Mouse (Mus musculus) brain, embryonic 18.5 days (tissue): Measurements from ENCODE around the gene Radil.

Experiments used
- DNase-seq: peaks from one replicate; pipeline ENCODE4 v3.0.0-alpha.2; 2012; ENCODE audit warnings: low read depth, low spot score

Gene Radil

GRCm38 (mm10) chr5:142545014-142545795, 5.7 kb downstream of the Radil start:
- no peak for DNase-seq

- DNase-seq, result no peak
Observed at GRCm38 (mm10) chr5:142537286-142537685, 13.6 kb downstream of the Radil start.

DNA sequence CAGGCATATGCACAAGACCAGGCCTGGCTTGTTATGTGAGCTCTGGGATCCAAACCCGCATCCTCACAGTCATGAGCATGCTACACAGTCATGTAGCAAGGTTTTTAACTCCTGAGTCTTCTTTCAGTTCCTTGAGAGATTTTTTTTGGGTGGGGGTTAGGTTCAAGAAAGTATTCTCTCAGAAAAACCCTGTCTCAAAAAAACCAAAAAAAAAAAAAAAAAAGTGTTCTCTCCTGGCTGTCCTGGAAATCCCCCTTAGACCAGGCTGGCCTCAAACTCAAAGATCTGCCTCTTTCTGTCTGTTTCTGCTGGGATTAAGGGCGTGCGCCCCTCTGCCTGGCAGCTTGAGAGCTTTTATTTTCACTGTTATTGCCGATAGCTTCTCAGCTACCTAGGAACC, 15.5 kb downstream of the Radil start:
- DNase-seq, result no peak

- no peak for DNase-seq
Observed at GRCm38 (mm10) chr5:142529915-142530314, 21.0 kb downstream of the Radil start, which contains the start of gene Papolb. Papolb (minus strand) TSS chr5:142530076.

DNA sequence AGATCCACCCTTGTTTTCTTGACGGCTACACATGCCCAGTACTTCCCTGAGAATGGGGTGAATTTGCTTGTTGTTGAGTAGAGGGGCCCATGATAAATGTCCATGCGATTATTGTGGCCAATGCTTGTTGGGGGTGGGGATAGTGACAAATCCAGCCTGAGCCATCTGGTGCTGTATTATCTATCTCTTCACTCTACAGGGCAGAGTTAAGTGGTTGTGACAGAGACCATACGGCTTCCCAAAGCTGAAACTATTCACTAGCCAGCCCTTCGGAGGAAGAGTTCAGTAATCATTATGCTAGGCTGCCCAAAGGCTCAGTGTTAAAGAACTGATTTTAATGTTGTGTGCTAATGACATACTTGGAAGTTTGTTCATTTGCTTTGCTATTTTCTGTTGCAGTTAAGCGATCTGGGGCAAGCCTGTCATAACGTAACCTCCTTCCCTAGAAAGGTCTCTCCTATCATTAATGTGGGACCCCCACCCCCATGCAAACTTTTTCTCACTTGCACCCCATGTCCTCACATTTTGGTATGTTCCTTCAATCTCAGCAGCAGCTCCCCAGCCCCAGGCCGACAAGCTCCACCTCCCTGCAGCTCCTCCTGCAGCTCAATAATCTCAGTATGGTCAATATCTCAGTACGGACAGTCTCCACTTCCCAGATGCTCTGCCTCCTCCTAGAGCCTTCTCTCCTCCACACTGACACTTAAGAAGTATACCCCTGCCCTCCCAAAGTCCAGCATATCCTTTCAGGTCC, 26.0 kb downstream of the Radil start:
- no peak for DNase-seq

GRCm38 (mm10) chr5:142521195-142521866, 29.6 kb downstream of the Radil start:
- no peak for DNase-seq

GRCm38 (mm10) chr5:142520360-142520759, 30.5 kb downstream of the Radil start:
- DNase-seq, result no peak

- DNase-seq, result no peak
Observed at GRCm38 (mm10) chr5:142518973-142519372, 31.9 kb downstream of the Radil start.

- no peak for DNase-seq
Observed at GRCm38 (mm10) chr5:142512112-142512511, 38.8 kb downstream of the Radil start.

GRCm38 (mm10) chr5:142510061-142510414, 40.9 kb downstream of the Radil start:
- no peak for DNase-seq

GRCm38 (mm10) chr5:142509141-142510060, 41.5 kb downstream of the Radil start:
- DNase-seq, result no peak

DNA sequence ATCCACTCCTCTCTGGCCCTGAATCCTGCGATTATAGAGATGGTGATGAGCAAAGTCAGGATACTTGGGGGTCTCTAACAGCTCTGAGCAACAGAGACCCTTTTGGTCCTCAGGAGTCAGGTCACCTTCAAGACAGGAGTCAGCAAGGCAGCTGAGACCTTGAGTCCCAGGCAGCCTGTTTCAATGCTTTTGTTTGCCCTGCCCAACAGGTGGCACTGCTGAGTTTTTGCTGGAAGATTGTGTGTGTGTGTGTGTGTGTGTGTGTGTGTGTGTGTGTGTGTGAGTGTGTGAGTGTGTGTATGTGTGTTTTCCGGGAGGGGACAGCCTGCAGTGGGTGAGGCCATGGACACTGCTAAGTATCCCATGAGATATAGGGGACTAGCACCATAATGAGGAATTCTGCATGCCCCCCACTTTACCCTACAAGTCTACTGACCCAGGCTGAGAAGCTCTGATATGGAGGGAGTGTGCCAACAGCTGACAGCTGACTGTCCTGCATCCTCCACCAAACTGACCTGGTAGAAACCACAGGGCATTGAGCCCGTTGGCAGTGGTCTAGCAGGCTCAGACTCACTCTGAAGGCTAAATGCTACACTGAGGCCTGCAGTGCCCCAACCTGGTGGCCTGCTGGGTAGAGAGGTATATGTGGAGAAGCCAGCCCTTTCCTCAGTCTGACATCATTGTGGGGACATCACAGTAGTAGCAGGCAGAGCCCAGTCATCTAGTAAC, 45.0 kb downstream of the Radil start:
- DNase-seq, result no peak

DNA sequence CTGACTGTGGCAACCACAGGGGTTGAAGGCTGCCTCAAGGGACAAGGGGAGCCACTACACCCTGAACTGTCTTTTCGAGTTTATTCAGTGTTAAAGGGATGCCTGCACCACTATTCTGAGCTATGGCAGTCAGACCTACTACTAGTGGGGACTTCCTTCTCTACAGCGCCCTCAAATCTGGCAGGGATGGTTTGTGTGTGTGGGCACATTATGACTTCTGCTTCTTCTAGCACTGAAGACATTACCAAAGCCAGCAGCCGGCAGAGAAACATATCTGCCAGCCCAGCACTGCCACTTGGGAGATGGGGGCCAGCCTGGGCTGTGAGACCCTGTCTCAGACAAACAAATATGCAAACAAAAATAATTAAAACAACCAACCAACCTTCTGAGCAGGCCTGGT, 46.7 kb downstream of the Radil start:
- DNase-seq, result no peak

- DNase-seq, result peak; percentile 74
Observed at GRCm38 (mm10) chr5:142502414-142502813, 48.5 kb downstream of the Radil start.

GRCm38 (mm10) chr5:142500918-142501317, 50.0 kb downstream of the Radil start:
- no peak for DNase-seq

DNA sequence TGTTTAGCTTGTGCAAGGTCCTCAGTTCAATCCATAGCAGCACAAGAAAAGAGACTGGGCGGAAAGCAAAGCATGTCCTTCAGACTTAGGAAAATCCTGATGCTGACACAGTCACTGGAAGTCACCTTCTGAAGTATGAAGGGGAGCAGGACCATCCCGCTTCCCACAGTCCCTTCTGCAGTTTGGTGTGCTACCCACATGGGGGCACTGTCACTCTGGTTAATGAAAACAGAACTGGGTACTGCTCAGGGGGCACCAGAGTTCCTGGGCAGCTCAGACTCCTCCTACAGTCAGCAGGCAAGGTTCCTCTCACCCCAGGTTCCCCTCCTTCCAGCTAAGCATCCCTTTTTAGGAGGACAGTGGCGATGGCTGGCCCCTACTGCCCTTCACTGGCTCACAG, 51.9 kb downstream of the Radil start:
- no peak for DNase-seq

DNA sequence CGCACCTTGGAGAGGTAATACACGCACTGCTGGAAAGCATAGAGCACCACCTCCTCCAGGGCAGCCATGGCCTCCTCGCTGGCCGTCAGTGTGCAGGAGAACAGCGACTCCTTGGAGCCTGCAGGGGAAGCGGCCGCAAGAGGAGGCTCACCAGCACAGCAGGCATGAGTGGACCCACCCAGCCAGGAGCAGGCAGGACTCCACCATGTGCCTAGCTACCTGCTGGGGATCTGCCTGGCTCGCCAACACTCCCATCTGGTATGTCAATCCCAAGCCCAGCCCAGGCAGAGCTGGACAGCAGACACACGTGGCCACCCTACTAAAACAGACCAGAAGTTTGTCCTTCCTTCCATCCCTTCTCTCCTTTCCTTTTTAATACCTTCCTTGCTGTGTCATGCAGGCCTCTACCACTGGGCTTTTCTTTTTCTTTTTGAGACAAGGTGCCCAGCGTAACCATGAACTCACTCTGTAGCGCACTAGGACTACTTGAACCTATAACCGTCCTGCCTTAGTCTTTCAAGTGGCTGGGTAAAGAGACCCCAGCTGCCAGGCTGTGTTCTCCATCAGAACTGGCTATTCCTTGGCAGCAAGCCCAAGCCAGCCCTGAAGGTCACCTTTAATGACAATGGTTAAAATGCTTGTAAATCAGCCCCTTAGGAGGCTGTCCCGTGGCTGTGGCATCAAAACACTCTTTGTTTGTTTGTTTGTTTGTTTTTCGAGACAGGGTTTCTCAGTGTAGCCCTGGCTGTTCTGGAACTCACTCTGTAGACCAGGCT, 55.4 kb downstream of the Radil start:
- DNase-seq, result no peak

DNA sequence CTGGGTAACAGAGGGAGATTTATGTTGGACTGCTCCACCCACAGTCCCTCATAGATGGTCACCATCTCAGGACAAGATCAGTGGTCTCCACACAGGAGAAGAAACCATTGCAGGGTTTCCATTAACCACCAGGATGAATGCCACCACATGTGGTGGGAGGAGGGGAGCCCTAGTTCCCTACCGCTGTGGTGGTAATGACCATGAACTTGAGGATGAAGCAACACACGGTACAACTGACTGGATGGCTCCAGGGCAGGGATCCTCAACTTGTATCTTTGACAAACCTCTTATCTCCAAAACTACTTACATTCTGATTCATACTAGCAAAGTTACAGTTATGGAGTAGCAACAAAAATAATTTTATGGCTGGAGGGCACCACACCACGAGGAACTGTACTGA, 57.6 kb downstream of the Radil start:
- DNase-seq, result no peak

DNA sequence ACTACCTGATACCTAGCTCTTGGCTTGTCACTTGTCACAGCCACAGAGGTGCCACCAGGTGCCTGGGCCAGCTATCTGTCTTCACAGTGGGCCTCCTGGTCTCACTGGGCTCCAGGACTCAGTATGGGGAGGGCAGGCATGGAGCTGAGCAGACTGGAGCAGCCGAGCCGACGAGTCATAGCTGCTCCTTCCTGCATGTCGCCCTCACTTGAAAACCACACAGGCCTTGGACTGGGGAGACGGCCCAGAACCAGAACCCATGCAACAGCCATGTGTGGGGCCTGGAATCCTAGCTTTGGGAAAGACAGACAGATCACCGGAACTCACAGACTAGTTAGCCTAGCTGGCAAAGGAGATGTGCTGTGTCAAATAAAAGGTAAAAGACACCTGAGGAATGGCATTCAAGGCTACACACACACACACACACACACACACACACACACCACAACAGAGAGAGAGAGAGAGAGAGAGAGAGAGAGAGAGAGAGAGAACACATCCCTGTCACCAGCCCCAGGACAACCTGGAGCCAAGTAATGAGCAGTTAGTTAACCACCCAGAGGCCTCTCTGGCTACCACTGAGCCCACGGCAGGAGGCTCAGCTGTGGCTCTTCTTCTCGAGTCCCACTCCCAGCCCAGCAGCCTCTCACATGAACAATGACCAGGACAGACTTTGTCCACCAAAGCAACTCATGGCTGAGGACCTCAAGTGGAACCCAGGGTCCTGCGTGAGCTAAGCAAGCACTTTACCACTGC, 60.8 kb downstream of the Radil start:
- DNase-seq, result no peak
